Mouse (Mus musculus) lung, postnatal 4 days (tissue): ENCODE measurements around the gene Bace2.
A peak's percentile ranks its signal among the peaks of the same experiment; 100 is the strongest.

ENCODE experiments used
- DNase-seq, 2 experiments: peaks; one replicate each; pipeline ENCODE4 v3.0.0; 2021

The Bace2 gene

DNA sequence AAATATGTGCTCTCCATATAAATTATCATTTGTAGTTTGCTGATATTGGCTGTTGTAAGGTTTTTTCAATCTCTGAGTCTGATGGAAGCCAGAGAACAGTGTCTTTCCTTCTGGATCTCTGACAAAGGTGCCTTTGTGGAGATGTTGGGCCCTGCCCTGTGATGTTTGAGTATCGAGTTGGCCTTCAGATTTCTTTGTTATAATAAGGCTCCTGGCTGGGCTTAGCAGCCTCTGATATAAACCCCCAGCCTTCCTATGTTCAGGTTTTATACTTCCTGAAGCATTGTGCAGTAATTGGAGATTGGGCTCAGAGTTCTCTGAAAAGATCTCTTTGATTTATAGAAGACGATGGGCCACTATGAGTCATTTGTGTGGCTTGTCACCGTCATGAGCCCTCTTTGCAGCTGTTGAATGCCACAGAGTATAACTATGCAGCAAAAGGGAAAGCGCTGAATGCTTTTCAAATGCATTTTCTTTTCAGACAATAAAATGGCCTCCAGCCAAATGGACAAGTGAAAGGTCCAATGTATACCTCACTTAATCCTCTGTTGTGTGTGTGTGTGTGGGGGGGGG is 45.8 kb downstream of the Bace2 start:
- no peak for DNase-seq

DNA sequence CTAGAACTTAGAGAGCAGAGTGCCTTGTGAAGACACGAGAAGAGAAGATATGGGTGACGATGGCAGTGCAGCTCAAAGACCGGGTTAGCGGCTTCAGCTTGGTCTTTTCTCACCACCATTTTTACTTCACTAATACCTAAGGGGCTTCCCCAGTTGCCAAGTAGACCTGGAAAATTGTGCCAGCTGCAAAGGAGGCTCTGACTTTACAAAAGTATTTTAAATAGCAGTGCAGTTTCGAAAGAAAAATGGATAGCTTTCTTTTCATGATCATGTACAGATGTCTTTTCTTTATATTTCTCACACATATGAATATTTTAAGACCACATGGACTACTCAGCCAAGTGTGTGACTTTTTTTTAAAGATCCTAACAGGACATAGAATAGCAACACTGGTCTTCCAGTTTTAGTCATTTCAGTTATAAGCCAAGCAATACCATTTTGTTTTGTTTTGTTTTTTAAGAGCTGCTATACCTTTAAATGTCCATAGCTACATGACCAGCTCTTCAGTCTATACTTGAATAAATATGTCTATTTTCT is 49.0 kb downstream of the Bace2 start:
- no peak for DNase-seq

DNA sequence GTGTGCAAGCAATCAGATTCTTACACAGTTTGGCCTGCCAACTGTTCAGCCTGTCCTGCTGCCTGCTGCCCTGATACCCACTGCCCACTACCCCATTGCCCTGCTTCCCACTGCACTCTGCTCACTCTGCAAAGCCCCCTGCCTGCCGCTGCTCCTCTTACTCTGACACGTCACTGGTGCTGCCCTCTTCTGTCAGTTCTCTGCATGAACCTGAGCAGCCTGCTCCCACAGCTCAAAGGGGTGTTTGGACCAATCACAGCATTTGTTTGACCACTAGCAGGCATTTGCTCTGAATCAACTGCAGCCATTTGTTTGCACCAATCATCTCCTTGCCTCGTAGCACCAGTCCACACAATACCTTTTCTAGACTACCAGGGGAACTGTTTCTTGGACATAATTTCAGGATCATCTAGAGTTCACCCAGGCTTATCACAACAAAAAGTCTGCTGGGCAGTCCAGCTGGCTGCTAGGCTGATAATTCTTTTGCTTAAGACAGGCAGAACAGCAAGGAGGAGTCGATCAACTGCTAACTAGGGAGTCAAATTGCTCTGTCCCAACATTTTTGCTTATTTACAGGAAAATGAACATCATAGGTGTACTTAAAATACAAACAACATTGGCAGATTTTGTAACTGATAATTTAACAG is 61.5 kb downstream of the Bace2 start:
- DNase-seq = peak; percentile 71 to 72

DNA sequence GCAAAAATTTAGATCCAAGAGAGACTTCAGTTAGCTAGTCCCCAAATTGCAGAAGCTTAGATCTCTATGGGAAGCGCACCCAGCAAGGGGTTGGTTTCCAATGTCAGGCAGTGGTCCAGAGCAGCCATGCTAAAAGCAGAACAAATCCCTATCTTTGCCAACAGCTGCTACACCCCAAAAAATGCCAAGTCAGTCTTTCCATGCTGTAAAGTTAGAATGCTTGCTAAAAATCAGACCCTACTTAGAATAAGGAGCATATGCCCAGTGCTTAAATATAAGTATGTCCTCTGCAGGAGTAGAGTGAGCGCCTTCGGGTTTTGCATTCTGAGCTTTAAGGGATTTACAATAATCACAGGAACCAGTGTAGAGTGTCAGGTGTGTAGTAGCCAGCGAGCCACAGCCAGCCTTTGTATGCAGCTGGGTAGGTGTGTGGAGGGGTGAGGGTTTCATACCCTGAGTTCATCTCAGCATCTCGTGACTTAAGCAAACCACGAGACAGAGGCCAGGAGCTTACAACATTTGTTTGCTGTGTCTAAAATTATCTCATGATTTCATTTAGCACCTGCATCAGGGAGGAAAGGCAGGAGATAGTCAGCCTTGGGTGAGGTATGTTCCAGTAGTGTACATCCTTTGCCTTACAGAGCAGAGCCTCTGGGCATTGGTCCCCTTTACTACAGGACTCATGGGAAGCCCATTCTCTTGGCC is 62.4 kb downstream of the Bace2 start:
- no peak for DNase-seq

DNA sequence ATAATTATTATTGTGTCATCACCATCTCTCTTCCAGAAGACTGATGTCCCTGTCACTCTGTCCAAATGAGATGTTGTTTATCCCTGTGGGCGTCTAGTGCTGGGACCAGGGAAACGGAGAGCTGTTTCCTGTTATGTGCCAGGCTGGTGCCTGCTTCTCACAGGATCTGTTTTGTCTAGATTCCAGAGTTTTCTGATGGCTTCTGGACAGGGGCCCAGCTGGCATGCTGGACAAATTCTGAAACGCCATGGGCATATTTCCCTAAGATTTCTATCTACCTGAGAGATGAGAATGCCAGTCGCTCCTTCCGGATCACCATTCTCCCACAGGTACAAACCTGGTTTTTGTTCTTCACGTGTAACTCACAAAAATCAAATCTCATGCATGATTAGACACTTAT is 65.1 kb downstream of the Bace2 start:
- no peak for DNase-seq

DNA sequence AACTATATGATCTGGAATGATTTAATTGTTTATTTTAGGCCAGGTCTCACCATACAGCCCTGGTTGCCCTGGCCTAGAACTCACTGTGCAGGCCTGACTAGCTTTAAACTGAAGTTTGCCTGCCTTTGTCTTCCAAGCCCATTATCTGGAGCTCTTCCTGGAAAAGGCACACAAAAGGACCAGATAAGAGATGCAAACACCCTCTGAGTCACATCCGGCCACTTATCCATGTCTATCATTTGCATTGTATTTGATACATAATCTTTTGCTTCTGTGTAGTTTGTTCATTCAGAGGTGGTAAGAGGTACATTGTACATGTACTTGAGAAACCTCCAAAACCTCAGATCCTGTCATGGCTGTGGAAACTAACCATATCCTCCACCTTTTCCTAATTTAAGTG is 67.1 kb downstream of the Bace2 start:
- DNase-seq = no peak

DNA sequence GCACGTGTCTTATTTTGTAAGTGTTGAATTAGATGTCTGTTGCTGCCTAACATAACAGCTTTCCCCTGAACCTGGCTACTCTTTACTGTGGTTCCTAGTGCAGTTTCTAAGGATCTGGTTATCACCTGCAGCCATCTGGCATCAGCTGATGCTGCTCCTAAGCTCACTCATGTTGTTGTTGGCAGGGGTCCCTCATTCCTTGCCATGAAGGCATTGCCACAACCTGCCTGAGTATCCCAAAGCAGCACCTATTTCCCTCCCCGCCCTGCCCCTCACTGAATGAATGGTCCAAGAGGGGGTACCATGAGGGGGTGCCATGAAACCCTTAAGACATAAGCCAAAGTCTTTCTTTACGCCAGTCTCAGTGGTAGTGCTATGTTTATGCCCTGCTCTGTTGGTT is 71.5 kb downstream of the Bace2 start:
- DNase-seq = no peak

DNA sequence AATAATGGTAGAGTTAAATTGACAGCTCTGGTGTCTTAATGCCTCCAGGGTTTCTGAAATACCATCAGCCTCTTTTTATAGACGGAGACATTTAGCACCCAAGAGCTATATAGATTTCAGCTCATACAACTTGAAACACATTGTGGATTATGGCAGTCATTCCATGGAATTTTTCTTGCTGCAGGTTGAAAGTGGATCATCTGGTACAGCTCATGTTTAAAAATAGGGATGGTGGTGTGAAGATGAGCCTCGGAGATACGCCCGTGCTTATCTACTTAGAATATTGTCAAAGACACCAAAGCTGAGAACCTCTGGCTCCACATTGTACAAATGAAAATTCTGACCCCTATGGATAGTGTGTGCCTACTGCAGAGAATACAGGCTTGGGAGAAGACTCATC is 73.5 kb downstream of the Bace2 start:
- no peak for DNase-seq

DNA sequence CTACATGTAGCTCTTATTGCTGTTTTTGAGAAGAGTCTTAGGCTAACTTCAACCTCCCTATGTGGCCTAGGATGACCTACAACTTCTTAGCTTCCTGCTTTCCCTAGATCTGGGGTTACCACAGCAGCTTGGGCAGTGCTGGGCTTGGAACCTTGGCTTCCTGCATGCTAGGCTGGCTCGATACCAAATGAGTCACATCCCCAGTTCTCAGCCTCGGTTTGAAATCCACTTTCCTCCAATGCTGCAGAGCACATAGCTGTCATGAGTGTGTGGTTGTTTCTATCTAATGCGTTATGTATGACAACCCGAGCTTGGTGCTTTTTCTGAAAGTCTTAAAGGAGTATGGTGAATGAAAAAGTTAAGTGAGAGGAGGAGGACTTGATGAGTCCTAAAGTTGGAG is 74.8 kb downstream of the Bace2 start:
- DNase-seq = peak; percentile 30 to 37

DNA sequence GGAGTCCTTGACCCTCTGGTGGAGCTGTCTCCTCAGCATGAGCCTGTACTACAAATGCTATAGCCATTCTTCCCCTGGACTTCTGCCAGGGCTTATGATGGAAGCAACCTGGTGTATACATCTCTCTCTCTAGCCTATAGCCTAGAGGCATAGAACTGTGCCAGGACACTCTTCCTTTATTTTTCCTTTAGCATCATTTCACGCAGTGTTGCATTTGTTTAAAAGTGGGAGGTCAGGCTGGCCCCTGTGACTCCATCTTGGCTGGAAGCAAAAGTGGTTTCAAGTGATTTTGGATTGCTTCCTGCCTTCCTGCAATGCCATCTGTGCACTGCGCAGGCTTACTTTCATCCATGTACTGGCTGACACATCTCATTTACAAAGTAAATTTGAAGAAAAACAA is 77.7 kb downstream of the Bace2 start:
- DNase-seq = no peak

DNA sequence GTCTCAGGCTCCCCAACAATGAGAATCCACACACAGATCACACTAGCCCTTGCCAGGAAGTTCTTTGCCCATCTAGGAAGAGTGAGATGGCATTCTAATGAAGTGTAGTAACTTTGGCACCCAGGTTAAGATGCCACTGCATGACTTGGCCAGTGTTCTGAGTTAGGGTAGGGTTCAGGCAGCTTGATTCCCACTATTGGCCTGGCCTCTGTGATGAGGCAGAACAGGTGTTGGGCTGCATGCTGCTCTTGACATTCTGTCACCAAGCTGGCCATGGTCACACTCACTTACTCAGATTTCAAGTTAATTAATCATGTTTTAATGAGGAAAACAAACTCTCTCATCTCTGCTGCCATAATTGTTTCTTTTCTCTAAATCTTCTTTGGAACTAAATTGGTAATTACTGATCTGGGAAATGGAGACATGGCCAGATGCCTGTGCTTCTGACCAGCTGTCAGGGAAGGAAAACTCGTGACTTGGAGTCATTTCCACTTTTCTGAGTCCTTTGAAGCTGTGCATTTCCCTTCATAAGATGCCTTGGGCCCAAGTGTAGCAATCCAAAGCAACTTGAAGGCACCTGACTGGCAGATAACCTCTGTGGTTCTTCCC is 81.0 kb downstream of the Bace2 start:
- peak in 1 of 2 experiments; percentile 27 for DNase-seq

DNA sequence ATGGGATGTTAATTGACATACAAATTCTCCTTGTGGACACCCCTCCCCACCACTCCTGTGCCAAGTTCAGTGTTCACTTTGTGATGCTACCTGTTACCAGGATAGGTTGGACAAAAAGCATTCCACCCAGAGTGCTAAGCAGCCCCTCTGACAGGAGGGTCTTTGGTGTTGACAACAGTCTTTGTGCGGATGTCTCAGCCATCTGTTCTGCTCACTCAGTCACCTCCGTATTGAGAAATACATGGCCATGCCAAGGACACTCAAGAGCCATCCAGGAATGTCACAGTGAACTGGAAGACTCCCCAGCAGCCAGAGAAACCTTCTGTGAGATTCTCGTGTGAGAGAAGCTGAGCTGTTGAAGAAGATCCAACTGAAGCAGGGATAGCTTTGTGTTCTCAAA is 81.6 kb downstream of the Bace2 start:
- no peak for DNase-seq

DNA sequence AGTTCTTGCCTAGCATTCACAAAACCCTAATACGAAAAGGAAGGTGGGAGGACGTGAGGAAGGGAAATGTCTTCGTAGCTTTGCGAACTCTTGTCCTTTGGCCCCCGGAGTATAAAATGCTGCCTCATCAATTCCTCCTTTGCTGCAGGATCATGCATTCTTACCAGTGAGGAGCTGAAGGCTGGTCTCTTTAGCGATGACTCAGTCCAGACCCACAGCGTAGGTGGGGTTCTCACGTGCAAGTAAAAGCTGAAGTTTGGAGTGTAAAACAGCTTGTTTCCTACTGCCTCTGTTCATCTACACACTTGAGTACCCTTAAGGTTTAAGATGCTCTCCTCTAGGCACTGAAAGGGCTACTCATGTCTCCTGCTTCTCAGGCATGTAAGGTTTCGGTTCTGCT is 85.4 kb downstream of the Bace2 start:
- DNase-seq = no peak

DNA sequence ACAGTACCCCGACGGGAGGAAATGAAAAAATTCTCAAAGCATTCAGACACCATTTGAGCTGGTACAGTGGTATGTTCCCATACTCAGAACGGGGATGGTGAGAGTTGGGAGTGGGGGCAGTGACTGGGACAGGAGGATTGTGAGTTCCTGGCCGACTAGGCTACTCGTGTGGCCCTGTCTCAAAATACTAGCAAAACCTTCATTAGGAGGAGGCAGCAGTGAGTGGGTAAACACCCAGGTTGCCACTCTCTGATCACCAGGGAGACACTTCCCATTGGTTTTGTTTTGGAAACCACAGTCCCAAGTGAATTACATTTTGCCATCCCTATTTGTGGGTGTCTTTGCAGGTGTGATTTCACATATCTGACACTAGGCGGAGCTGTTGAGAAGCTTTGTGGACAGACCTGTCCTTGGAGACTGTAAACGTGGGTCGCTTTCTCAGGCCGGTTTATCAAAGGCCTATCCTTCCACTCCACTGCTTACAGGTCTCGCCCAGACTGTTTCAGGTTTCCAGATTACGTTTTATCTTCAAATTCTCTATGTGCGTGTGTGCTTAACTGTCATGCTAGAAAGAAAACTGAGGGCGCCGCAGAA is 87.2 kb downstream of the Bace2 start:
- DNase-seq = peak in 1 of 2 experiments; percentile 58

DNA sequence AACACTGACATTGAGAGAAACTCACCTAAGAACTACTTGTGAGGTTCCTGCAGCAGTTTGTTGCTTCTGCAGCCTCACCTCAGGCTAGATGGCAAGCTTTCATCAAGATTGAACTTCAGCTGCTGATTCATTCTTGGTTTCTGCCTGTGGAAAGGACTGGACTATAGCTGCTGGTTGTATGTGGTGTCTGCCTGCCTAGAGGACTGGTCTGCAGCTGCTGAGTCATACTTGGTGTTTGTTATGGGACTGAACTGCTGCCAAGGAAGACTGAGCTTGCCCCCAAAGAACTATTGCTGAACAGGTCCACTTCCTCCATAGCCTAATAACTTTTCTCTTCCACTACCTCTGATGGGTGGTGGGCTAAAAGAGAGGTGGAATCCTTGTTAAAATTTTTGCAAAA is 90.8 kb downstream of the Bace2 start:
- DNase-seq = no peak

DNA sequence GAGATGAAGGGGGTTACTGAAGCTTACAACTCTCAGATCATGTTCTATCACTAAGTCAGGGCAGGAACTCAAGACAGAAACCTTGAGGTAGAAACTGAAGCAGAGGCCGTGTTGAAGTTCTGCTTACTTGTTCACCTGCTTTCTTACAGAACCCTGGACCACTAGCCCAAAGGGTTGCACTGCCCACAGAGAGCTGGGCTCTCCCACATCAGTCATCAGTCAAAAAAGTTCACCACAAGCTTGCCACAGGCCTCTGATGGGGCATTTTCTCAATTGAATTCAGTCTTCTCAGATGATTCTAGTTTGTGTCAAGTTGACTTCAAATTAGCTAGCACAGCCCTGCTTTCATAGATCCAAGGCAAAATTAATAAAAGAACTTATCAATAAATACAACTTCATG is 103.3 kb downstream of the Bace2 start:
- DNase-seq = no peak

DNA sequence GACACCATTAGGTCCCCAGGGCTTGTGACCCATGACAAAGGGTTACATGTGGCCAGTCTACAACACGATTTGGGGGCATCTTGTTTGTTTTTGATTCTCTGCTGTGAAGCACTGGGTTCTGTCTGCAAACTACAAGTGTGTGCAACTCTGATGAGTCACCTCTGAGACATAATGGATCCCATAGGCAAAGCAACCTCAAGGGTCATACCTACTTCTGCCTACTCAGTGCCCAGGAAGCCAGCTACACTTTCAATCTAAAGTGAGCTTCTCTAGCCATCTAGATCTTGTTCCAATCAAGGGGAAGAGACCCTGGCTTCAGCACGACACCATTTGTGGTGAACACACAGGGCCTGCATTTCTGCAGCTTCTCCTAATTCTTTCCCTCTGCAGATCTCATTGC is 104.7 kb downstream of the Bace2 start:
- DNase-seq = no peak

DNA sequence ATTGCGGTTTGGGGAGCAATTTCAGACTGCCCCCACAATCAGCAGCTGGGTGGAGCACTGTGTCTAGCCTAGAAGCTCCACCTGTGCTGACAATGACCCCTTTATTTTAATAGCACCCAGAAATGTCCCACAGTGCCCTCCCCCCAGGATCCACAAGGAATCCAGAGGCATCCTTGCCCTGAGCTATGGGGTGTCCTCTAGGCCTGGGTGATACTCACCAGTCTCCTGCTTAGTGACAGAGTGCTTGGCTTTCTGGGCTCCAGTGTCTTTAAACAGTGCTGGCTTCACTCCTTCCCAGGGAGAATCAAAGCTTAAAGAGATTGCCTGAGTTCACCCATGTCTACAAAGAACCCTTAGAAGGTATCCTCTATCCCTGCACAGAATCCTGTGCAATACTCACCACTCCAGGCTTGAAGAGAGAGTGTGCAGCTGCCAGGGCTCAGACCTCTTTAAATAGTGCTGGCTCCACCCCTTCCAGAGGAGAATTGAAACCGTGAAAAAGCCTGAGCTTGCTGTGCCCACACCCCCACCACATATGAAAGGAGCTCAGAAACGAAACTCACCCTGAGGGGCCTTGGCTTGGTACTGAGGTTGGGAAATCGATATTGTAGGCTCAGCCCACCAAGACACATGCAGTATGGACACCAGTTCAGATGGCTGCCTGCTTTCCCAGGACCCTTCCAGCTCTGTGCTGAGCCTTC is 106.1 kb downstream of the Bace2 start, which contains the start of gene Mx1:
Gene Mx1, minus strand, starts transcription at position 427 of the 701 bp plus-strand sequence.
- DNase-seq = peak in 1 of 2 experiments; percentile 14

DNA sequence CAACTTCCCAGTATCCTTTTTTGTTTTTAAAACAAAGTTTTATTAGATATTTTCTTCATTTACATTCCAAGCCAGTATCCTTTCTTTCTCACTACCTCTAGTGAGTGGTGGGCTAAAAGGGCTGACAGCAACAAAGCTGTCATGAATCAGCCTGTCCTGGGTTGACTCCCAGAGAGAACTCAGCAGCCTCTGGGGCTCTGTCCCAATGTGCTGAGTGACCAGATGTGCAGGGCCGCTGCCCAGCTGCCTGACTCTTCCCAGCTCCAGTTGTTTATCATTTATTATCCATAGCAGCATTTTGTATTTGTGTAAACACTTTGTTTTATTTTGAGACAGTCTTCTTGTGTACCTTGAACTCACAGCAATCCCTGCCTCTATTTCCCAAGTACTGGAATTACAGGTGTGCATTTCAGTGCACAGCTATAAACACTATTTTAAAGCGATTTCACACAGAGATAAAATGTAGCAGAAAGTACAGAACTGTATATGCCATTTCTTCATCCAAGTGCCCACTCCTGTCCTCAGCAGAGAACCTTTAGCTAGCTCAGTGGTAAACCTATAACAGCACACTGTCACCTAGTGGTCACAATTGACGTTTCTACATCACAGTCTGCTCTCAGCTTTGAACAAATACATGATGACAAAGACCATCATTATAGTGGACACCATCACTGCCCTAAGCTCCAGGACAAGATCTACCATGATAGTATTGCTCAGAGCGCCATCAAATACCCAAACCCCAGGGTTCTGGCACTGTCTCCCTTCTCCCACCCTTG is 109.8 kb downstream of the Bace2 start:
- peak in 1 of 2 experiments; percentile 29 for DNase-seq

DNA sequence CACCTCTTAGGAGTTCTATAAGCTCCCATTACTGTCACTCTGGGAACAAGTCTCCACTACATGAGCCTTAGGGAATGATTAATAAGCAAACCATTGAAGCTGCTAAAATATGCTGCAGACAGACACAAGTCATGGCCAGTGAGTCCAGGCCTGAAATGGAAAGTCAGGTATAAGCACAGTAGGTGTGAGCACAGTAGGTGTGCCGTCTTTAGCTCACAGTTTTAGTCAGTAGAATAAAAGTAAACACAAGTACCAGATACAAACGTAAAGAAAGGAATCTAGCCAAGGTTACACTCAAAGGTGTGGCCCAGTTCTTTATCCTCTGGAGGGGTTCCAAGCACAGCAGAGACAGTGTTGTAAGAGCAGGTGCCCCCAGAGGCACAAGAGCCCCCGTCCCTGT is 110.9 kb downstream of the Bace2 start:
- DNase-seq = no peak

DNA sequence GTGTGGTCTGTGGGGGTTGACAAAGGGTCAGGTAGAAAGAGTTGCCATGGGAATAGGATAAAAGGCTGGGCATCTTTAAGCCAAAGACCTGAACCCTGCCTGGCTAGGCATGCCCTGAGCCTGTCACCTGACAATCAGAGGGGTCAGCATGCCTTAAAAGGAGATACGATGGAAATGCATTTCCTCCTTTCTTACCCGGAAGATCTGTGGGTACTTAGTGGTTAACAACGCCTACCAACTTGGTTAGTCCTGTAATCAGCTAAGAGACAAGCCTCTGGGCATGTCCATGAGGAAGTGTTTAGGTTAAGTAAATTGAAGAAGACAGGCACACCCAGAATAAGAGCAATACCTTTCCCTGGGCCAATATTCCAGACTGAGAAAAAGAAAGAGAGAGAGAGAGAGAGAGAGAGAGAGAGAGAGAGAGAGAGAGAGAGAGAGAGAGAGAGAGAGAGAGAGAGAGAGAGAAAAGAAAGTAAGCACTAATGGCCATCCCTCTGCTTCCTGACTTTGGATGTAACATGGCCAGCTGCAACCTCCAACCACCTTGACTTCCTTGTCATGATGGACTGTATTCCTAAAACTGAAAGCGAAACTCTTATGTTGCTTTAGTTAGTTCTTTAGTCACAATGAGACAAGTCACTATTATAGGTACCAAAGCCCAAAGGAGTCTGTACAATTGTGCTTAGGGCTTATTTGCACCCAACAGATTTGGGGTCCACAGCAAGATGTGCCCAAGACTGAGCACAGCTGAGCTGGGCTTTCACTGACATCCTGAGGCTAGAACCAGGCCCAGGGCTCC is 111.7 kb downstream of the Bace2 start:
- no peak for DNase-seq
